Mouse (Mus musculus) layer of hippocampus, postnatal 36 days (tissue): ENCODE results near the gene Slc22a23. TPM values are rescaled to one million over a fixed set of nuclear protein-coding genes. Genes with fewer than 3 reads are reported as not detected.
"Not testable (repeated sequence)": the region's sequence is repeated elsewhere in the genome, so short reads cannot be mapped to it uniquely, and the experiment has no call there.

ENCODE experiments used
- DNase-seq, 2 experiments: peaks; one replicate each; pipeline ENCODE4 v3.0.0; 2022
- total RNA-seq, 2 experiments: library from RNA; stranded (reverse); gene quantifications; 2 replicates each; pipeline ENCODE4 v1.2.3; 2021

The Slc22a23 gene
- total RNA-seq = 10 to 100 TPM; 36.0 to 36.5 TPM

GRCm38 (mm10) chr13:34345128-34346085, at the start of gene Slc22a23:
TSS of gene Slc22a23 (minus strand) at chr13:34345182.
- peak; percentile 74 to 78 for DNase-seq

GRCm38 (mm10) chr13:34394305-34394704, 49.3 kb upstream of the Slc22a23 start:
- DNase-seq = not testable (repeated sequence)

- DNase-seq = no peak
Measured at GRCm38 (mm10) chr13:34392376-34392775, 47.4 kb upstream of the Slc22a23 start.

- no peak for DNase-seq
Measured at GRCm38 (mm10) chr13:34388219-34388618, 43.2 kb upstream of the Slc22a23 start.

- DNase-seq = no peak
Measured at GRCm38 (mm10) chr13:34383416-34383815, 38.4 kb upstream of the Slc22a23 start.

- DNase-seq = no peak
Measured at GRCm38 (mm10) chr13:34378926-34379325, 33.9 kb upstream of the Slc22a23 start.

- DNase-seq = no peak
Measured at GRCm38 (mm10) chr13:34375145-34375544, 30.2 kb upstream of the Slc22a23 start.

- no peak for DNase-seq
Measured at GRCm38 (mm10) chr13:34372870-34373478, 28.0 kb upstream of the Slc22a23 start.

GRCm38 (mm10) chr13:34371951-34372869, 27.2 kb upstream of the Slc22a23 start:
- DNase-seq = no peak

GRCm38 (mm10) chr13:34370281-34370825, 25.4 kb upstream of the Slc22a23 start:
- no peak for DNase-seq

- DNase-seq = no peak
Measured at GRCm38 (mm10) chr13:34365226-34365625, 20.2 kb upstream of the Slc22a23 start.

GRCm38 (mm10) chr13:34355656-34356055, 10.7 kb upstream of the Slc22a23 start:
- DNase-seq = no peak

GRCm38 (mm10) chr13:34354830-34355624, 10.0 kb upstream of the Slc22a23 start:
- no peak for DNase-seq

GRCm38 (mm10) chr13:34353241-34353640, 8.3 kb upstream of the Slc22a23 start:
- DNase-seq = no peak

- no peak for DNase-seq
Measured at GRCm38 (mm10) chr13:34351437-34351836, 6.5 kb upstream of the Slc22a23 start.

GRCm38 (mm10) chr13:34347960-34348889, 3.2 kb upstream of the Slc22a23 start:
- DNase-seq = no peak

GRCm38 (mm10) chr13:34346748-34347147, 1.8 kb upstream of the Slc22a23 start:
- DNase-seq = no peak

GRCm38 (mm10) chr13:34346238-34346637, 1.3 kb upstream of the Slc22a23 start:
- DNase-seq = no peak

GRCm38 (mm10) chr13:34344376-34345127, 430 bp downstream of the Slc22a23 start:
- DNase-seq = peak; percentile 51 to 56
